In genomic region chr9:116873976-116874320, GRCm38 (mm10) we compare ENCODE assay signal across 11 mouse cellular contexts.
DNase-seq lines count a peak whose midpoint lies in the region; ATAC-seq and TF ChIP-seq lines count a peak whose summit lies in the region.
"Had no signal": no experiment of that assay in that cellular context is flagged by ENCODE, and none has a peak within 500 bp of the region (broad histone marks: within the 10 kb centered on the region; RNA-seq: fewer than 3 reads in every experiment).

No protein-coding gene starts in this region.

- H3K4me2 ChIP-seq in embryonic facial prominence, embryonic 14.5 days (ENCODE audit: low read depth, low read length), result no peak overlapping the region
- H3K4me2 ChIP-seq in liver, embryonic 13.5 days, result peak overlapping the region; percentile 68
- H3K4me2 ChIP-seq: hindbrain, embryonic 13.5 days had no signal

- ATAC-seq in embryonic facial prominence, embryonic 14.5 days (ENCODE audit: low read depth), result no peak
- no peak for ATAC-seq in liver, embryonic 13.5 days (ENCODE audit: low read depth)
- no peak for ATAC-seq in activated CD4-positive, CD25-positive, alpha-beta regulatory T cell, adult 4 months

- no peak for TF ChIP-seq POLR2A in kidney, adult 2 months (IDR thresholded peaks at IDR 0.05; ENCODE audit: low read depth, low read length)
- no peak for TF ChIP-seq POLR2A in bone marrow, adult 2 months (IDR thresholded peaks at IDR 0.05; ENCODE audit: borderline replicate concordance, control insufficient read depth, low read depth, low read length)

- peaks cover 4% of the 10 kb centered on the region; the same call in 1 of the 2 replicates for H3K9me3 ChIP-seq in embryonic facial prominence, embryonic 14.5 days (ENCODE audit: control insufficient read depth, low read length)
- H3K9me3 ChIP-seq in liver, embryonic 13.5 days (replicated peaks), result no peaks in the 10 kb centered on the region

- no peaks in the 10 kb centered on the region for H3K4me1 ChIP-seq in kidney, adult 2 months (ENCODE audit: control insufficient read depth, insufficient read depth, low read length)
- H3K4me1 ChIP-seq in bone marrow, adult 2 months (ENCODE audit: control insufficient read depth, insufficient read depth, low read length), result no peaks in the 10 kb centered on the region
- H3K4me1 ChIP-seq in embryonic facial prominence, embryonic 14.5 days (ENCODE audit: control insufficient read depth, insufficient read depth, low read length), result peaks cover 20% of the 10 kb centered on the region
- H3K4me1 ChIP-seq in liver, embryonic 13.5 days (replicated peaks), result peaks cover 52% of the 10 kb centered on the region

- H3K4me3 ChIP-seq in kidney, adult 2 months (ENCODE audit: insufficient read depth, low read depth, low read length), result no peak overlapping the region
- no peak overlapping the region for H3K4me3 ChIP-seq in bone marrow, adult 2 months (replicated peaks; ENCODE audit: control insufficient read depth, low read depth, low read length)
- H3K4me3 ChIP-seq in embryonic facial prominence, embryonic 14.5 days (ENCODE audit: low read depth, low read length), result no peak overlapping the region
- peak overlapping the region; percentile 42; the same call in 1 of the 2 replicates for H3K4me3 ChIP-seq in liver, embryonic 13.5 days (replicated peaks)
- H3K4me3 ChIP-seq: hindbrain, embryonic 13.5 days had no signal

- no peaks in the 10 kb centered on the region for H3K27me3 ChIP-seq in kidney, adult 2 months (replicated peaks; ENCODE audit: control insufficient read depth, insufficient read depth, low read length)
- no peaks in the 10 kb centered on the region for H3K27me3 ChIP-seq in embryonic facial prominence, embryonic 14.5 days (replicated peaks; ENCODE audit: control insufficient read depth, insufficient read depth, low read length)
- H3K27me3 ChIP-seq in liver, embryonic 13.5 days, result no peaks in the 10 kb centered on the region
- H3K27me3 ChIP-seq: hindbrain, embryonic 13.5 days had no signal

- no peak for DNase-seq in kidney, adult 2 months
- DNase-seq in kidney, adult 11 months, result no peak
- no peak for DNase-seq in embryonic facial prominence, embryonic 14.5 days (ENCODE audit: low spot score)
- no peak for DNase-seq in liver, embryonic 13.5 days
- DNase-seq in frontal cortex, postnatal 36 days (ENCODE audit: low spot score in 2 of 2), result no peak
- DNase-seq in spleen, adult 18-20 months, result no peak
- DNase-seq: cerebellum, adult 8-10 months; thymus, postnatal 14 days had no signal

- H3K36me3 ChIP-seq in kidney, adult 2 months (ENCODE audit: control insufficient read depth, insufficient read depth, low read length), result no peaks in the 10 kb centered on the region
- H3K36me3 ChIP-seq in embryonic facial prominence, embryonic 14.5 days (ENCODE audit: control insufficient read depth, insufficient read depth, low read length), result no peaks in the 10 kb centered on the region
- H3K36me3 ChIP-seq in liver, embryonic 13.5 days, result 0 out of 2 replicates have a peak, but pooled peaks cover 4% of the 10 kb centered on the region
- H3K36me3 ChIP-seq: hindbrain, embryonic 13.5 days had no signal

- H3K9ac ChIP-seq in embryonic facial prominence, embryonic 14.5 days (ENCODE audit: low read depth, low read length), result no peak overlapping the region
- H3K9ac ChIP-seq in liver, embryonic 13.5 days, result peak overlapping the region; percentile 63
- H3K9ac ChIP-seq: hindbrain, embryonic 13.5 days had no signal

- TF ChIP-seq CTCF in kidney, adult 2 months (conservative IDR thresholded peaks at IDR 0.05; ENCODE audit: insufficient read depth, insufficient read length, low read depth, low read length), result no peak
- TF ChIP-seq CTCF in bone marrow, adult 2 months (IDR thresholded peaks at IDR 0.05; ENCODE audit: control insufficient read depth, insufficient read depth, low read length), result no peak

- WGBS in kidney, adult 2 months, result 61% methylated on average over 2 of the region's 2 CpGs
- 47% methylated on average over 2 of the region's 2 CpGs for WGBS in bone marrow, adult 2 months
- 33% methylated on average over 2 of the region's 2 CpGs for WGBS in embryonic facial prominence, embryonic 14.5 days
- 25% methylated on average over 2 of the region's 2 CpGs for WGBS in liver, embryonic 13.5 days (ENCODE audit: insufficient replicate concordance)

- H3K27ac ChIP-seq in kidney, adult 2 months (ENCODE audit: insufficient read depth, low read depth, low read length), result peak overlapping the region; percentile 82
- H3K27ac ChIP-seq in bone marrow, adult 2 months (ENCODE audit: control insufficient read depth, insufficient read depth, low read depth, low read length, poor library complexity), result peak overlapping the region; percentile 71; the same call in 1 of the 2 replicates
- peak overlapping the region; percentile 70; the same call in 1 of the 2 replicates for H3K27ac ChIP-seq in embryonic facial prominence, embryonic 14.5 days (replicated peaks; ENCODE audit: low read depth, low read length)
- peak overlapping the region; percentile 96 for H3K27ac ChIP-seq in liver, embryonic 13.5 days
- H3K27ac ChIP-seq: hindbrain, embryonic 13.5 days had no signal
